Mouse (Mus musculus): ENCODE results near the gene Rab8b.
A peak's percentile ranks its signal among the peaks of the same experiment; 100 is the strongest.

DNA sequence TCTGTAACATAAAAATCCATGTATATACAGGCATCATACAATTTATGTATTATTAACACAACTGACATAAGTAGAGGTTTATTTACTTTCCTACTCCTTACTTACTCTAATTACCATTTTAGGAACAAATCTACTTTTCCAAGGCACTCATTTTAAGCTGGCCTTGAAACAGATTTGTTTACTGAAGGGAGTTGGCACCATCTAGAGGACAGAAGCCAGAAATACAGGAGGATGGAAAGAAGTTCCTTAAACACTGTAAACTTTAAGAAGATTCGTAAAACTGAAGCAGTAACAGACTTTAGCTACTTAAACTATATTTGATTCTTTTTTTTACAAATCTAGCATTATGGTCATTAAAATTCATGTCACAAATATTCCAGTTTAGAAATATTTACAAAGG is 93.5 kb downstream of the Rab8b start:
- TF ChIP-seq CTCF (IDR thresholded peaks at IDR 0.05; ENCODE audit: borderline replicate concordance, extremely low read depth, insufficient read depth, insufficient read length) (peak; percentile 35; the same call in 1 of the 2 replicates), POLR2A (IDR thresholded peaks at IDR 0.05; ENCODE audit: borderline replicate concordance, extremely low read depth, insufficient read depth, insufficient read length, poor library complexity, severe bottlenecking) (no peak)

Data from brain, embryonic 14.5 days (tissue).